Mouse (Mus musculus): ENCODE measurements around the gene Itpr2. TPM values are rescaled to one million over a fixed set of nuclear protein-coding genes. Genes with fewer than 3 reads are reported as not detected.

Itpr2 gene
- polyA plus RNA-seq, 1 experiment: 10.5 TPM

- H3K27ac ChIP-seq (ENCODE audit: insufficient read depth, low read depth, low read length): no peak overlapping the region
- H3K36me3 ChIP-seq (ENCODE audit: control insufficient read depth, insufficient read depth, low read length): no peaks in the 10 kb centered on the region
- no peaks in the 10 kb centered on the region for H3K27me3 ChIP-seq (ENCODE audit: control insufficient read depth, insufficient read depth, low read length)
- H3K4me3 ChIP-seq (ENCODE audit: low read depth, low read length): no peak overlapping the region
- no peaks in the 10 kb centered on the region for H3K4me1 ChIP-seq (ENCODE audit: control insufficient read depth, insufficient read depth, insufficient read length, low read length)
- WGBS: 89% methylated on average over 7 of the region's 7 CpGs
- no peak for TF ChIP-seq POLR2A (IDR thresholded peaks at IDR 0.05; ENCODE audit: low read depth, low read length)
- no peak for TF ChIP-seq CTCF (IDR thresholded peaks at IDR 0.05; ENCODE audit: extremely low read depth, insufficient read length, insufficient replicate concordance, low read depth, low read length)
These were observed 373.0 kb downstream of the Itpr2 start for GRCm38 (mm10) chr6:146129066-146129465.

DNA sequence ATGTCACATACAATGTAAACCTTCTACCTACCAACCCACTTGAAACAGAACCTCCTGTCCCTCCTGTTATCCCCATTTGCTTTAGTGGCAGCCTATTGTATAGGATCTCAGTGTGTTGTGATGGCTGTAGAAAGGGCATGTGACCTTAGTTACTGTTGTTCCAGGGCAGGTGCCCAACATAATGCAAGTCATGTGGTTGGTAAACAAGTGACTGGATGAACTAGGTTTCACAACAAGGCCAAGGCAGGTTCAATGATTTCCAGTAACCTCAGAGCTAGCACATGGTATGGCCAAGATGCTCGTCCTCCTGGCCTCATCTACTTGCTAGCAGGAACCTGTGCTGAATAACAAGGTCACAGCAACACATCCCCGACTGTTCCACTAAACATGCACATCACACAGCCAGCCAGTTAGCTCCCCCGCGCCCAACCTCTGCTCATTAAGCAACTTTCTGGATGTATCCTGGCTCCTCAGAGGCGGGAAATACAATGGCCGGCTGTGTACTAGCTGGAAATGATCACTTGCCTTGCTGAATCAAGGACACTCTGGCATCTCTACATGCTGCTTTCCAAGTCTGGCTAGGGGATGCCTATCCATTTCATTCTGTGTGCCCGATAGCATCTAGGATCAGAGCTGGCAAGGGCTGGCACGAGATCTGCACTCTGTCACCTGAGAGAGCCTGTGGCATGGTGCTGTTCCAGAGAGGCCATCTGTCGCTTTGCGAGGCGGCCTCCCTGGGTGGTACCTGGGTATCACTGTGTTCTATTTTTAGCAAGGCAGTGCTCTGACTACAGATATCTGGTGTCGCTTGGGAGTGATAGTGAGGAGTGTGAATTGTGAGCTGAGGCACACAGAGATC lies 375.0 kb downstream of the Itpr2 start:
- Histone ChIP-seq H3K27ac (ENCODE audit: insufficient read depth, low read depth, low read length) (no peak overlapping the region), H3K4me1 (ENCODE audit: control insufficient read depth, insufficient read depth, insufficient read length, low read length) (no peaks in the 10 kb centered on the region), H3K27me3 (ENCODE audit: control insufficient read depth, insufficient read depth, low read length) (no peaks in the 10 kb centered on the region), H3K36me3 (ENCODE audit: control insufficient read depth, insufficient read depth, low read length) (no peaks in the 10 kb centered on the region), H3K4me3 (ENCODE audit: low read depth, low read length) (no peak overlapping the region)
- 83% methylated on average over 12 of the region's 12 CpGs for WGBS
- TF ChIP-seq CTCF (IDR thresholded peaks at IDR 0.05; ENCODE audit: extremely low read depth, insufficient read length, insufficient replicate concordance, low read depth, low read length) (no peak), POLR2A (IDR thresholded peaks at IDR 0.05; ENCODE audit: low read depth, low read length) (no peak)

DNA sequence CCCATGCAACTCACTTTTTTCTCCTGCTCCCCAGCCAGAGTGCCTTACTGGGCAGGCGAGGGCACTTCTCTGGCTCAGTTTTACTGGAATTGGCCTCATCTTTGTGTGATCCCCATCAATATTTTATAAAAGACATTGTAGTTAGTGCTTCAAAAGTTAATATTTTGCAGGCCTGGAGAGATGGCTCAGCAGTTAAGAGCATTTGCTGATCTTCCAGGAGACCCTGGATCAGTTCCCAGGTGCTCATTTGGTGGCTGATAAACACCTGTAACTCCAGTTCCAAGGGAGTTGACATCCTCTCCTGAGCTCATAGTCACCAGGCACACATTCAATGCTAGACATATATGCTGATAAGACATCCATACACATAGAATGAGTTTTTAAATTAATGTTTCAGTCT lies 376.4 kb downstream of the Itpr2 start:
- no peaks in the 10 kb centered on the region for H3K36me3 ChIP-seq (ENCODE audit: control insufficient read depth, insufficient read depth, low read length)
- H3K27ac ChIP-seq (ENCODE audit: insufficient read depth, low read depth, low read length): no peak overlapping the region
- WGBS: 90% methylated on average over 1 of the region's 1 CpGs
- TF ChIP-seq CTCF (IDR thresholded peaks at IDR 0.05; ENCODE audit: extremely low read depth, insufficient read length, insufficient replicate concordance, low read depth, low read length) (no peak), POLR2A (IDR thresholded peaks at IDR 0.05; ENCODE audit: low read depth, low read length) (no peak)
- H3K27me3 ChIP-seq (ENCODE audit: control insufficient read depth, insufficient read depth, low read length): no peaks in the 10 kb centered on the region
- no peaks in the 10 kb centered on the region for H3K4me1 ChIP-seq (ENCODE audit: control insufficient read depth, insufficient read depth, insufficient read length, low read length)
- H3K4me3 ChIP-seq (ENCODE audit: low read depth, low read length): no peak overlapping the region

DNA sequence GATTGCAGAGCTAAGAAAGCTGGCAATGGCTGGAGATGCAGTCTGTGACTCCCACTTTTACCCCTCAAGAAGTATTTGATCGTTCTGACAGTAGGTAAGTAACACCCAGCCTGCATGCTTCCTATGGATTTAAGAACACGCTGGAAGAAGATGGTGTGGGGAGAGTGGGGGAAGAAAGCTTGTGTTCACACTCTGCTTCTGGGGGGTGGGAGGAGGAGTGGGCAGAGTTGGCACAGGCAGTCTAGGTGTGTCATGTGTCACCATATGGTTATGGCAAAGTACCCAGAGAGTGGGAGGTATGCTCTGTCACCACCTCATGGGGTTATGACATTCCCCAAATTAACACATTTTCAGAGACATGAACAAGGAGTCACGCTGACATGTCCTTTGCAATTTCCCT lies 377.5 kb downstream of the Itpr2 start:
- H3K4me1 ChIP-seq (ENCODE audit: control insufficient read depth, insufficient read depth, insufficient read length, low read length): no peaks in the 10 kb centered on the region
- H3K27me3 ChIP-seq (ENCODE audit: control insufficient read depth, insufficient read depth, low read length): no peaks in the 10 kb centered on the region
- TF ChIP-seq CTCF (IDR thresholded peaks at IDR 0.05; ENCODE audit: extremely low read depth, insufficient read length, insufficient replicate concordance, low read depth, low read length) (no peak), POLR2A (IDR thresholded peaks at IDR 0.05; ENCODE audit: low read depth, low read length) (no peak)
- WGBS: 84% methylated on average over 3 of the region's 3 CpGs
- no peak overlapping the region for H3K27ac ChIP-seq (ENCODE audit: insufficient read depth, low read depth, low read length)
- no peaks in the 10 kb centered on the region for H3K36me3 ChIP-seq (ENCODE audit: control insufficient read depth, insufficient read depth, low read length)
- H3K4me3 ChIP-seq (ENCODE audit: low read depth, low read length): no peak overlapping the region

- no peak for TF ChIP-seq CTCF (IDR thresholded peaks at IDR 0.05; ENCODE audit: extremely low read depth, insufficient read length, insufficient replicate concordance, low read depth, low read length)
- no peak for TF ChIP-seq POLR2A (IDR thresholded peaks at IDR 0.05; ENCODE audit: low read depth, low read length)
- Histone ChIP-seq H3K27ac (ENCODE audit: insufficient read depth, low read depth, low read length) (no peak overlapping the region), H3K4me3 (ENCODE audit: low read depth, low read length) (no peak overlapping the region), H3K36me3 (ENCODE audit: control insufficient read depth, insufficient read depth, low read length) (no peaks in the 10 kb centered on the region), H3K27me3 (ENCODE audit: control insufficient read depth, insufficient read depth, low read length) (no peaks in the 10 kb centered on the region), H3K4me1 (ENCODE audit: control insufficient read depth, insufficient read depth, insufficient read length, low read length) (no peaks in the 10 kb centered on the region)
- WGBS: 72% methylated on average over 4 of the region's 4 CpGs
These were observed 378.4 kb downstream of the Itpr2 start for GRCm38 (mm10) chr6:146123656-146124055.

DNA sequence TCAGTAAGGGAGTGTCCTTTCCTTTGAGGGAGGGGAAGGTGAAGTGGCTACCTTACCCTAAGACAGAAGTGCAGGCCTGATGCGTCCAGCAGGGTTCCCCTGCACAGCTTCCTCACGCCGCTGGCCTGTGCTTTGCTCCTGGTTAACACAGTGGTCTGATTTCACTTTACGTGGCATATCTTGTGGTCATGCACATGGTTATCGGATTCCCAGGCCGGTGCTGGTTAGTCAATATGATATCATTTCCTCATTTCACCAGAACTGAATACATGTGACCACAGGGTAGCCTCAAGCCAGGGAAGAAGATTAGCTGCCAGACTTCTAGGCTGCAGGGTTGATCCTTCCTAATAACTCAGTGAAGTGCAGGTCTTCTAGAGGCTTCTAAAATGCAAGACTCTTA lies 381.9 kb downstream of the Itpr2 start:
- TF ChIP-seq POLR2A (IDR thresholded peaks at IDR 0.05; ENCODE audit: low read depth, low read length): no peak
- TF ChIP-seq CTCF (IDR thresholded peaks at IDR 0.05; ENCODE audit: extremely low read depth, insufficient read length, insufficient replicate concordance, low read depth, low read length): no peak
- H3K4me1 ChIP-seq (ENCODE audit: control insufficient read depth, insufficient read depth, insufficient read length, low read length): no peaks in the 10 kb centered on the region
- 84% methylated on average over 6 of the region's 6 CpGs for WGBS
- H3K27ac ChIP-seq (ENCODE audit: insufficient read depth, low read depth, low read length): no peak overlapping the region
- H3K27me3 ChIP-seq (ENCODE audit: control insufficient read depth, insufficient read depth, low read length): no peaks in the 10 kb centered on the region
- H3K36me3 ChIP-seq (ENCODE audit: control insufficient read depth, insufficient read depth, low read length): no peaks in the 10 kb centered on the region
- H3K4me3 ChIP-seq (ENCODE audit: low read depth, low read length): no peak overlapping the region

DNA sequence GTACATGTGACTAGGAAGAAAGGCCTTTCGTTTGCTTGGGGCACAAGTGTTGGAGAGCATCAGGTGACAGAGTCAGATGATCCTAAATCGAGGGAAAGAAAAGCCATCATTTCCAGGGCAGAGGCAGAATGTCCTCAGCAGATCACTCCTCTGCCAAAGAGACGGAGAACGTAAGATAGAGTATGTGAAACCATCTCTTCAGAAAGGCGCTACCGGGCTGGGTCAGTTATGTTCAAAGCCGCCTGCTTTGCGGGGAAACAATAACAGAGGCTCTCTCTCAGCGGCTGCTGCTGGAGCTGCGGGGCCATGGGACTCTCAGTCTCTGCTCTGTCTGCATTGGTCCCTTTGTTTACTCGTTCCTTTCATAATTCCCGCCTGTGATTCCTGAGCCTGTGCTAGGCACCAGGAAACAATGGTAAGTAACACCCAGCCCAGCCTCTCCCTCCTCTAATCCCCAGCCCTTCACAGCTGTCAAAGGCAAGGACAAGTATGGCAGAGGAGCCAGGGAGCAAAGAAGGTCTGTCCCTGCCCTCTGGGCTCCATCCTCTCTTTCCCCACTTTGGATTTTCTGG lies 387.2 kb downstream of the Itpr2 start:
- no peak for TF ChIP-seq CTCF (IDR thresholded peaks at IDR 0.05; ENCODE audit: extremely low read depth, insufficient read length, insufficient replicate concordance, low read depth, low read length)
- TF ChIP-seq POLR2A (IDR thresholded peaks at IDR 0.05; ENCODE audit: low read depth, low read length): no peak
- H3K4me1 ChIP-seq (ENCODE audit: control insufficient read depth, insufficient read depth, insufficient read length, low read length): no peaks in the 10 kb centered on the region
- no peaks in the 10 kb centered on the region for H3K36me3 ChIP-seq (ENCODE audit: control insufficient read depth, insufficient read depth, low read length)
- H3K27ac ChIP-seq (ENCODE audit: insufficient read depth, low read depth, low read length): no peak overlapping the region
- 41% methylated on average over 12 of the region's 12 CpGs for WGBS
- no peak overlapping the region for H3K4me3 ChIP-seq (ENCODE audit: low read depth, low read length)
- no peaks in the 10 kb centered on the region for H3K27me3 ChIP-seq (ENCODE audit: control insufficient read depth, insufficient read depth, low read length)
